Mouse (Mus musculus) CH12.LX (cell line): Measurements from ENCODE around the gene Ugt1a6b.

Experiments
- BHLHE40 ChIP-seq: IDR thresholded peaks from 2 replicates; pipeline ENCODE4 v1.6.1; 2011; ENCODE audit warnings: mild to moderate bottlenecking, low read depth, low read length, improper control_type of control experiment
- CTCF ChIP-seq, 2 experiments: IDR thresholded peaks in 1 of 2; conservative IDR thresholded peaks in 1 of 2; 2 replicates each; pipeline ENCODE4 v1.5.1; 2011 to 2012; ENCODE audit warnings: low read depth in 2 of 2, low read length in 2 of 2, improper control_type of control experiment in 1 of 2, inconsistent platforms in 1 of 2, mild to moderate bottlenecking in 1 of 2, moderate library complexity in 1 of 2
- EP300 ChIP-seq: IDR thresholded peaks from 2 replicates; pipeline ENCODE4 v1.6.1; 2011; ENCODE audit warnings: low read length, improper control_type of control experiment
- HCFC1 ChIP-seq: IDR thresholded peaks from 2 replicates; pipeline ENCODE4 v1.6.1; 2012; ENCODE audit warnings: low read depth, mild to moderate bottlenecking, inconsistent platforms, low read length, improper control_type of control experiment
- JUND ChIP-seq: conservative IDR thresholded peaks from 2 replicates; pipeline ENCODE4 v1.6.1; 2011; ENCODE audit warnings: low read depth, low read length, improper control_type of control experiment
- MAX ChIP-seq: IDR thresholded peaks from 2 replicates; pipeline ENCODE4 v1.6.1; 2011; ENCODE audit warnings: low read length, improper control_type of control experiment
- POLR2A ChIP-seq: IDR thresholded peaks from 2 replicates; pipeline ENCODE4 v1.6.1; 2011; ENCODE audit warnings: low read depth, mild to moderate bottlenecking, improper control_type of control experiment, low read length
- POLR2AphosphoS2 ChIP-seq: IDR thresholded peaks from 2 replicates; pipeline ENCODE4 v1.6.1; 2011; ENCODE audit warnings: low read depth, low read length, improper control_type of control experiment
- TCF12 ChIP-seq: IDR thresholded peaks from 2 replicates; pipeline ENCODE4 v1.6.1; 2014; ENCODE audit warnings: low read depth, mild to moderate bottlenecking, inconsistent platforms, low read length, improper control_type of control experiment
- UBTF ChIP-seq: IDR thresholded peaks from 2 replicates; pipeline ENCODE4 v1.6.1; 2012; ENCODE audit warnings: low read depth, mild to moderate bottlenecking, inconsistent platforms, low read length, improper control_type of control experiment, moderate library complexity
- USF1 ChIP-seq: IDR thresholded peaks from 2 replicates; pipeline ENCODE4 v1.6.1; 2014; ENCODE audit warnings: low read depth, mild to moderate bottlenecking, inconsistent platforms, low read length, improper control_type of control experiment
- ZNF384 ChIP-seq: IDR thresholded peaks from 2 replicates; pipeline ENCODE4 v1.6.1; 2012; ENCODE audit warnings: low read depth, low read length, improper control_type of control experiment, inconsistent platforms

- TF ChIP-seq CTCF (conservative IDR thresholded peaks at IDR 0.05 in 1 of 2, IDR thresholded peaks at IDR 0.05 in 1 of 2; ENCODE audit: low read depth in 2 of 2, low read length in 2 of 2) = no peak
- no peak for TF ChIP-seq POLR2A
- TF ChIP-seq JUND = no peak
- TF ChIP-seq UBTF = no peak
- TF ChIP-seq TCF12 = no peak
- no peak for TF ChIP-seq ZNF384
- no peak for TF ChIP-seq HCFC1
- no peak for TF ChIP-seq MAX
- TF ChIP-seq BHLHE40 = no peak
- no peak for TF ChIP-seq POLR2AphosphoS2
- TF ChIP-seq USF1 = no peak
- TF ChIP-seq EP300 = no peak
These were observed 163.1 kb downstream of the Ugt1a6b start for GRCm38 (mm10) chr1:88266123-88266522.
